Mouse (Mus musculus): ENCODE data around the gene Ticam1. TPM values are rescaled to one million over a fixed set of nuclear protein-coding genes. Genes with fewer than 3 reads are reported as not detected.
A peak's percentile ranks its signal among the peaks of the same experiment; 100 is the strongest.

Gene Ticam1
- polyA plus RNA-seq (2015; fragmentation: Nextera tagmentation; extraction: Ambion mirVana): 16.4 and 19.4 TPM in 2 replicates

DNA sequence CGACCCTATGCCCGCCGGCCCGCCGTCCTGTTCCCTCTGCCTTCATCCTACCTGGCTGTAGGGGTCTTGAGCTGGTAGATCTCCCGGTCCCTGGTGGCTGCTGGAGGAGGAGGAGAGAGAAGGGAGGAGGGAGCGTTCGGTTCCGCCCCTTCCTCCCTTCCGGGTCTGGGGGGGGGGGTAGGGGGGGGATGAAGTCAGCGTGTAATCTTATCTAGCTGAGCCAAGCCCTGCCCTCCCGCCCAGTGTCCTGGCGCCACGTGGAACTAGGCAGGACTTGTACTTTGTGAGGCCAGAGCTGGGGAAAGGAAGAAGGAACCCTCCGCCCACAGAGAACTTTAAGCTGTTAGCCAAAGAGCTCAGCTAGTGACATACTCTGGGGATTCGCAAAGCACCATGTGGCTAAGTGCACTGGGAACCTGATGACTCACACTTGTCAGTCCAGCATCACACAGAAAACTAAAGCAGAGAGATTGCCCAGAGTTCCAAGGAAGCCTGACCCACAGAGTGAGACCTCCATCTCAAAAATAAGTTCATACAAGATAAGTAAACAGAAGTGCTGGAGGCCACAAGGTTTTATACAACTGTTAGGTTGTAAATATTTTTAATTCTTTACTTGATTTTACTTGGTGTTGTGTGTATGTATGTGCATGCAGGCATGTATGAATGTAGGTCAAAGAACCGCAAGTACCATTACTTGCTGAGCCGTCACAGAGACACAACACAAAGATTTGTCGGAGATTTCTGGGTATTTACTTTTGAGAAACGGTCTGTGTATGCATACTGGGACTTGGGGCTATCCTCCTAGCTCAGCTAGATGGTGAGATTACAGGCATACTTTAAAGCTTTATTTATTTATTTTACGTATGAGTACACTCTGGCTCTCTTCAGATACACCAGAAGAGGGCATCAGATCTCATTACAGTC lies at the start of gene Ticam1:
Gene Ticam1, minus strand, starts transcription at position 144 of the 924 bp plus-strand sequence.
- Histone ChIP-seq H3K27me3 (replicated peaks; ENCODE audit: control insufficient read depth, insufficient read depth, low read length) (no peaks in the 10 kb centered on the region), H3K9ac (ENCODE audit: low read depth, low read length) (peak within 1 kb of the TSS; percentile 87), H3K27ac (ENCODE audit: low read length) (peak within 1 kb of the TSS; percentile 96), H3K9me3 (ENCODE audit: control insufficient read depth, low read length) (no peaks in the 10 kb centered on the region), H3K4me1 (ENCODE audit: control insufficient read depth, insufficient read depth, low read length) (peaks cover 33% of the 10 kb centered on the region), H3K36me3 (ENCODE audit: control insufficient read depth, insufficient read depth, low read length) (peaks cover 7% of the 10 kb centered on the region), H3K4me3 (ENCODE audit: low read length) (peak within 1 kb of the TSS; percentile 68), H3K4me2 (ENCODE audit: low read depth, low read length) (peak within 1 kb of the TSS; percentile 69)
- peak; percentile 90 for ATAC-seq
- WGBS: 3% methylated on average over 17 of the region's 21 CpGs

DNA sequence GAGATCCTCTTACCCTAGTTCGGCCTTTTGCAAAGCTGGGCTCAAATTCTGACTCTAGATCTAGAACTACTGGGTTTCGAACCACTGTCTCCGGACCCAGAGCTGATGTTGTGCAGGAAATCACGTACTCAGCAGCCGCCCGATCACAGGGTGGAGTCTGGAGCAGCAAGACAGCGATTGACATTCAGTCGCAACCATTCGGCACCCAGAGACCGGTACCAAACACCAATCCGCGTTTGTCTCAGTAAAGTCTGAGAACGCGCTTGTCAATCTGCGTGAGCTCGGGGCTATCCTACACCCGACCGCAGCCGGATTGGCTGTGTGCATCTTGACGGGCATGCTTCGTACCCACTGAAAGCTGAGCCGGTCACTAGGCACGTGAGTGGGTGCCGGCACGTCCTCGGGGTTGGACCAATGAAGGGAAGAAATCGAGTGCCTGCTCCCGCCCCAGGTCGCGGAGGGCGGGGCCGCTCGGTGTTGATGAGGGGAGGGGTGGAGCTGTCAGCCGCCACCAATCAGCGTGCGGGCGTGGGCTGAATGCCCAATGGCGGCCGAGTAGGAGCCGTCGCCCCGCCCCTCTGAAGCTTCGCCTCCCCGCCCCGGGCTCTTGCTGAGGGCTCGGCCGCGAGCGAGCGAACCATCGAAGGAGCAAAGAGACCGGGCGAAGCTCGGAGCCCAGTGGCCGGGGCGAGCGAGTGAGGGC lies 49.0 kb upstream of the Ticam1 start, which contains the start of gene Kdm4b:
Gene Kdm4b, plus strand, starts transcription at position 613 of the 703 bp plus-strand sequence.
- Histone ChIP-seq H3K9ac (ENCODE audit: low read depth, low read length) (peak within 1 kb of the TSS; percentile 92), H3K27ac (ENCODE audit: low read length) (peak within 1 kb of the TSS; percentile 96), H3K27me3 (replicated peaks; ENCODE audit: control insufficient read depth, insufficient read depth, low read length) (no peaks in the 10 kb centered on the region), H3K4me1 (ENCODE audit: control insufficient read depth, insufficient read depth, low read length) (peaks cover 28% of the 10 kb centered on the region), H3K36me3 (ENCODE audit: control insufficient read depth, insufficient read depth, low read length) (peaks cover under 1% of the 10 kb centered on the region; the same call in 1 of the 2 replicates), H3K4me2 (ENCODE audit: low read depth, low read length) (peak within 1 kb of the TSS; percentile 69), H3K9me3 (ENCODE audit: control insufficient read depth, low read length) (no peaks in the 10 kb centered on the region), H3K4me3 (ENCODE audit: low read length) (peak within 1 kb of the TSS; percentile 94)
- WGBS: under 1% methylated on average over 54 of the region's 57 CpGs
- peak; percentile 99 for ATAC-seq

DNA sequence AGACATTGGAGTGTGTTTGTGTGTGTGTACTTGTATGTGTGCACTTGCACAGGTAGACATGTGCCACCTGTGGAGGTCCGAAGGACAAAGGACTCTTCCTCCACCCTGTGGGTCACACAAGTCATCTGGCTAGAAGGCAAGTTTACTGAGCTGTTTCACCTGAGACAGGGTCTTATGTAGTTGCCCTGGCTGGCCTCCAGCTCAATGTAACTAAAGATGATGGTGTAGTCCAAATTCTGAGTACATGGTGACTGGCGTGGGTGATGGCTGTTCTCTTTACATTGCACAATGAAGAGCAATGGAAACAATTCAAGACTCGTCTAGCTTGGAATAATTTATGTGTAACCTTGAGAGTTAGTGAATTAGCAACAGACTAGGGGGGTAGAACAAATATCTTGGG lies 47.8 kb upstream of the Ticam1 start:
- Histone ChIP-seq H3K27ac (ENCODE audit: low read length) (no peak overlapping the region; the same call in 1 of the 2 replicates), H3K27me3 (replicated peaks; ENCODE audit: control insufficient read depth, insufficient read depth, low read length) (no peaks in the 10 kb centered on the region), H3K36me3 (ENCODE audit: control insufficient read depth, insufficient read depth, low read length) (peaks cover 8% of the 10 kb centered on the region), H3K4me1 (ENCODE audit: control insufficient read depth, insufficient read depth, low read length) (peaks cover 23% of the 10 kb centered on the region), H3K9me3 (ENCODE audit: control insufficient read depth, low read length) (no peaks in the 10 kb centered on the region), H3K4me3 (ENCODE audit: low read length) (no peak overlapping the region), H3K9ac (ENCODE audit: low read depth, low read length) (no peak overlapping the region), H3K4me2 (ENCODE audit: low read depth, low read length) (no peak overlapping the region)
- no peak for ATAC-seq
- 61% methylated on average over 3 of the region's 3 CpGs for WGBS

DNA sequence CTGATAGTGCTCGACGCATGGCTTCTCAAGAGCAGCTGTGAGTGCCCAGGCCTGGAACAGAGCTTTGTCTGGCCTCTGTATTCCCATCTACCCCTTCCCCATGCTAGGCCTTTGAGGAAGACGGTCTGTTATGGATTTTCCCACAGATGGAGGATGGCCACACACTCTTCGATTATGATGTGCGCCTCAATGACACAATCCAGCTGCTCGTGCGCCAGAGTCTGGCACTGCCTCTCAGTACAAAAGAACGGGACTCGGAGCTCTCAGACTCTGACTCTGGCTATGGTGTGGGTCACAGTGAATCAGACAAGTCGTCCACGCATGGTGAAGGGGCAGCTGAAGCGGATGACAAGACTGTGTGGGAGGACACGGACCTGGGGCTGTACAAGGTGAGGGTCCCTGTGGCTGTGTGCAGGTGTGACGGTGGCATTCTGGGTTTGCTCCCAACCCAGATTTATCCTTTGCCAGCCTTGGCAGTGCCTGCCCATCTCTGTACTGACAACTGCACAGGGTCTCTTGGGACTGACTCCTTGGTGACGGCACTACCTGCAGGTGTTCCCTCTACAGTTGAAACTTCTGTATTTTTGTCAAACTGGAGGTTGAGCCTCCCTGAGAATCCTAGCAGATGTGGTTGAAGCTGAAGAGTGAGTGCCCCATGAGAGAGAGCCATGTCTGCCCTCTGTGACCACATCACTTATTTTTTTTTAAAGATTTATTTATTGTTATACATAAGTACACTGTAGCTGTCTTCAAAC lies 32.8 kb upstream of the Ticam1 start:
- no peak for ATAC-seq
- no peak overlapping the region for H3K4me2 ChIP-seq (ENCODE audit: low read depth, low read length)
- peaks cover 29% of the 10 kb centered on the region for H3K4me1 ChIP-seq (ENCODE audit: control insufficient read depth, insufficient read depth, low read length)
- no peaks in the 10 kb centered on the region for H3K27me3 ChIP-seq (replicated peaks; ENCODE audit: control insufficient read depth, insufficient read depth, low read length)
- H3K36me3 ChIP-seq (ENCODE audit: control insufficient read depth, insufficient read depth, low read length): peaks cover 20% of the 10 kb centered on the region; the same call in 1 of the 2 replicates
- WGBS: 79% methylated on average over 15 of the region's 15 CpGs
- H3K9me3 ChIP-seq (ENCODE audit: control insufficient read depth, low read length): no peaks in the 10 kb centered on the region
- no peak overlapping the region for H3K9ac ChIP-seq (ENCODE audit: low read depth, low read length)
- no peak overlapping the region for H3K27ac ChIP-seq (ENCODE audit: low read length)
- H3K4me3 ChIP-seq (ENCODE audit: low read length): no peak overlapping the region

DNA sequence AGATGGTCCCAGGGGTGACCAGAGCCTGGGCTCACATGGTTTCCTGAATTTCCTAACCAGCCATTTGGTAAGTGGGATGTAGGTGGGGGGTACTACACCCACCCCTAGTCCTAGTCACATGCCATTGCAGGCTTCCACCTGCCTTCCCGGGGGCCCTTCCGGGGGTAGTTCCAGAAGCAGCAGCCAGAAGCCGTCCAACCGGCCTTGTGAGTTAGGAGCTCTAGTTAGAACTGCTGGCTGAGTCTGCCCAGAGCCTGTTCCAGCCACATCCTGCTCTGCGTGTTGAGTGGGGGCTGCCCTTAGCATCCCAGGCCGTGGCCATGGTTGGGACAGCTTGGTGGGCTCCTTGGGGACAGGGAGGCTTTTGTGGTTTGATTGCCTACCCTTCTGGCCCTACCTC lies 31.5 kb upstream of the Ticam1 start:
- 45% methylated on average over 6 of the region's 6 CpGs for WGBS
- Histone ChIP-seq H3K4me1 (ENCODE audit: control insufficient read depth, insufficient read depth, low read length) (peaks cover 32% of the 10 kb centered on the region), H3K4me3 (ENCODE audit: low read length) (no peak overlapping the region), H3K9me3 (ENCODE audit: control insufficient read depth, low read length) (no peaks in the 10 kb centered on the region), H3K9ac (ENCODE audit: low read depth, low read length) (peak overlapping the region; percentile 53), H3K36me3 (ENCODE audit: control insufficient read depth, insufficient read depth, low read length) (peaks cover 16% of the 10 kb centered on the region; the same call in 1 of the 2 replicates), H3K4me2 (ENCODE audit: low read depth, low read length) (peak overlapping the region; percentile 15), H3K27me3 (replicated peaks; ENCODE audit: control insufficient read depth, insufficient read depth, low read length) (no peaks in the 10 kb centered on the region), H3K27ac (ENCODE audit: low read length) (peak overlapping the region; percentile 39)
- peak; percentile 16; the same call in 1 of the 2 replicates for ATAC-seq

DNA sequence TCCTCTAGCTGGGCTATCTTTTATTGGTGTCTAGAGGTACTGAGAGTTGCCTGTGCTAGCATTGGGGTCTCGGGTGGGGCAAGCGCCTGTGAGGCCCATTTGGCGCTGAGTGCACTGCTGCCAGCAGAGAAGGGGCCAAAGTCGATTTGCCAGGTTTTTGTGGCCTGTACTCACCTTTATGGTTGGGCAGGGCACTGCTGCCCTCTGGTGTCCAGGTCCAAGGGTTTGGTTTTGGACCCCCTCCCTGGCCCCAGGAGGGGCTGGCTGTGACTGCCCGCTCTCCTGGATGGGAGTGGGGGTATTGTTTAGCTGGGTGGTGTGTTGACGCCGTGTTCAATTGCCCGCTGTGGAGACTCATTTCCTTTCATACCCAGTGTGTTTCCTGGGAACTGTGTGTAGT lies 29.2 kb upstream of the Ticam1 start:
- WGBS: 53% methylated on average over 8 of the region's 8 CpGs
- H3K9ac ChIP-seq (ENCODE audit: low read depth, low read length): peak overlapping the region; percentile 72
- peak overlapping the region; percentile 77 for H3K4me3 ChIP-seq (ENCODE audit: low read length)
- H3K9me3 ChIP-seq (ENCODE audit: control insufficient read depth, low read length): no peaks in the 10 kb centered on the region
- H3K4me2 ChIP-seq (ENCODE audit: low read depth, low read length): peak overlapping the region; percentile 93
- no peaks in the 10 kb centered on the region for H3K27me3 ChIP-seq (replicated peaks; ENCODE audit: control insufficient read depth, insufficient read depth, low read length)
- H3K4me1 ChIP-seq (ENCODE audit: control insufficient read depth, insufficient read depth, low read length): peaks cover 39% of the 10 kb centered on the region
- peak overlapping the region; percentile 58 for H3K27ac ChIP-seq (ENCODE audit: low read length)
- peak; percentile 17; the same call in 1 of the 2 replicates for ATAC-seq
- H3K36me3 ChIP-seq (ENCODE audit: control insufficient read depth, insufficient read depth, low read length): 0 out of 2 replicates have a peak, but pooled peaks cover 2% of the 10 kb centered on the region

DNA sequence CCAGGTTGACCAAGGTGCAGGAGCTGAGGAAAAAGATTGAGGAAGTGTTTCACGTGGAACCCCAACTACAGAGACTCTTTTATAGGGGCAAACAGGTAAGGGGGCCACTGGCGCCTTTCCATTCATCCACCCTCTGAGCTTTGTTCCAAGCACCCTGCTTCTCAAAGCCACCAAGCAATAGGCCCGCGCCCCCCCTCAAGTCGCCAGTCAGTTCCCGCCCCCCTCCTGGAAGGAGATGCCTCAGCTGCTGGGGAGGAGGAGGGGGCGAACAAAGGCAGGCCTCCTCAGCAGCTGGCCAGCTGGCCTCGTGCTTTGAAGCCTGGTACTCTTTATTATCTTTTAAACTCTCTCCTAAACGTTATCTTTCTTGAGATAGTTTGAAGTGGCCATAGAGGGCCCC lies 28.6 kb upstream of the Ticam1 start:
- Histone ChIP-seq H3K27ac (ENCODE audit: low read length) (peak overlapping the region; percentile 58), H3K4me1 (ENCODE audit: control insufficient read depth, insufficient read depth, low read length) (peaks cover 39% of the 10 kb centered on the region)
- no peak; the same call in none of the 2 replicates for ATAC-seq

DNA sequence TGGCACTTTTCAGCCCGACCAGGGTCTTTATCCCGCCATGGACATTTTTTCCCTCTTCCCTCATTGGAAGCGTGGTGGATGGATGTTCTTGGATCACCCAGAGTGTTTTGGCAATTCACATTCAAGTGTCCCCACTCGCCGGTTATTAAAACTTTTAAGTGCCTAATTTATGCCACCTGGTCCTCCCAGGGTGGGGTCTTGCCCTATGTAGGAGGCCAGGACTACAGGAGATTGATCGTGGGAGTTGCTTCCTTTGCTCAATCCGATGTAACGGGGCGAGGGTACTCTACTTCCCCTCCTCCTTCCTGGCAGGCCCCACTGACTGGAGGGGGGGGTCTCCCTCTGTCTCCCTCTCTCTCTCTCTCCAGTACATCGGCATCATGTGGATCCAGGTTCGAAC lies 28.1 kb upstream of the Ticam1 start:
- Histone ChIP-seq H3K27me3 (replicated peaks; ENCODE audit: control insufficient read depth, insufficient read depth, low read length) (no peaks in the 10 kb centered on the region), H3K4me1 (ENCODE audit: control insufficient read depth, insufficient read depth, low read length) (peaks cover 39% of the 10 kb centered on the region), H3K36me3 (ENCODE audit: control insufficient read depth, insufficient read depth, low read length) (no peaks in the 10 kb centered on the region), H3K9ac (ENCODE audit: low read depth, low read length) (peak overlapping the region; percentile 72), H3K9me3 (ENCODE audit: control insufficient read depth, low read length) (no peaks in the 10 kb centered on the region), H3K4me3 (ENCODE audit: low read length) (peak overlapping the region; percentile 77), H3K27ac (ENCODE audit: low read length) (peak overlapping the region; percentile 58), H3K4me2 (ENCODE audit: low read depth, low read length) (peak overlapping the region; percentile 93)
- ATAC-seq: no peak
- WGBS: 6% methylated on average over 11 of the region's 11 CpGs

More for the DNA sequence above, 28.6 kb upstream of the Ticam1 start:
- peak overlapping the region; percentile 93 for H3K4me2 ChIP-seq (ENCODE audit: low read depth, low read length)
- peak overlapping the region; percentile 77 for H3K4me3 ChIP-seq (ENCODE audit: low read length)
- H3K9me3 ChIP-seq (ENCODE audit: control insufficient read depth, low read length): no peaks in the 10 kb centered on the region
- H3K9ac ChIP-seq (ENCODE audit: low read depth, low read length): peak overlapping the region; percentile 72
- H3K27me3 ChIP-seq (replicated peaks; ENCODE audit: control insufficient read depth, insufficient read depth, low read length): no peaks in the 10 kb centered on the region
- 12% methylated on average over 9 of the region's 9 CpGs for WGBS
- H3K36me3 ChIP-seq (ENCODE audit: control insufficient read depth, insufficient read depth, low read length): no peaks in the 10 kb centered on the region

All from intestine, embryonic 16.5 days (tissue).